Mouse (Mus musculus): ENCODE measurements at regions not wholly inside any gene's neighbourhood (a gene's known extent, or its start where the extent isn't known, plus 50 kb on each side); places are given as distances from the start of the nearest gene placed in this dataset.

DNA sequence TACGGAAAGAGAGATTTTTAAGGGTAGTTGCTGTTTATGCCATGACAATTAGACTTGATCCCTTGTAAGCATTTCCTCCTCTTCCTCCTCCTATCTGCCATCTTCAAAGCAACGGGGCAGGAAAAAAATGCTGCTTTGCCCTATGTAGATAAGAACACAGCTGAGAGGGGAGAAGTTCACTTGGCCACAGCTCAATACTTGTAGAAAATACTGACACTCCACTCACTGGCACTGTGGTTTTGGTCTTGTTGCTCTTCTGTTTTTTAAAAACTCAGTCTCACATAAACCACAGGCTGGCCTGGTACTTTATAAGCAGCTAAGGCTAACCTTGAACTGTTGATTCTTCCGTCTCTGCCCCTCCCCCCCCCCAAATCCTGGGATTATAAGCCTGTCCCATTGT lies 172.9 kb upstream of the Id2 start:
- TF ChIP-seq CTCF (IDR thresholded peaks at IDR 0.05; ENCODE audit: low read depth, low read length): no peak
- TF ChIP-seq POLR2A (IDR thresholded peaks at IDR 0.05; ENCODE audit: borderline replicate concordance, low read depth, low read length): no peak

Measured in bone marrow macrophage, adult 2 months (primary cell).